Mouse (Mus musculus) stomach, postnatal 0 days (tissue): ENCODE measurements around the gene Adamts17. TPM values are rescaled to one million over a fixed set of nuclear protein-coding genes. Genes with fewer than 3 reads are reported as not detected.

Source experiments
- ATAC-seq: fragments of 200-750 bp; cut with Nextera tagmentation; 2 replicates; pipeline ENCODE4 v1.8.0; 2017; ENCODE audit not compliant: low FRiP score, low TSS enrichment
- DNase-seq: peaks from one replicate; pipeline ENCODE4 v3.0.0-alpha.2; 2016; ENCODE audit warnings: low spot score
- H3K27ac ChIP-seq: fragments of 300-500 bp; sonication (generic); replicated peaks from 2 replicates; pipeline ENCODE4 v1.5.1; 2014; ENCODE audit warnings: mild to moderate bottlenecking, control low read depth
- H3K27me3 ChIP-seq: fragments of 300-500 bp; sonication (generic); 2 replicates; pipeline ENCODE4 v1.6.1; 2014; ENCODE audit warnings: low read length; ENCODE audit not compliant: control insufficient read depth, insufficient read depth
- H3K36me3 ChIP-seq: fragments of 300-500 bp; sonication (generic); 2 replicates; pipeline ENCODE4 v1.6.1; 2014; ENCODE audit warnings: low read length, mixed read lengths; ENCODE audit not compliant: control insufficient read depth, insufficient read depth
- H3K4me1 ChIP-seq: fragments of 300-500 bp; sonication (generic); replicated peaks from 2 replicates; pipeline ENCODE4 v1.6.1; 2014; ENCODE audit warnings: antibody characterized with exemption; ENCODE audit not compliant: control insufficient read depth, insufficient read depth
- H3K4me2 ChIP-seq: fragments of 300-500 bp; sonication (generic); replicated peaks from 2 replicates; pipeline ENCODE4 v1.6.1; 2014; ENCODE audit warnings: low read depth, mild to moderate bottlenecking, control low read depth, moderate library complexity
- H3K4me3 ChIP-seq: fragments of 300-500 bp; sonication (generic); 2 replicates; pipeline ENCODE4 v1.5.1; 2014; ENCODE audit warnings: low read depth, low read length, control low read depth
- H3K9ac ChIP-seq: fragments of 300-500 bp; sonication (generic); 2 replicates; pipeline ENCODE4 v1.6.1; 2014; ENCODE audit warnings: mild to moderate bottlenecking, low read length, control low read depth, mixed read lengths
- H3K9me3 ChIP-seq: fragments of 300-500 bp; sonication (generic); 2 replicates; pipeline ENCODE4 v1.6.1; 2016; ENCODE audit warnings: low read length; ENCODE audit not compliant: control insufficient read depth
- CTCF ChIP-seq: IDR thresholded peaks from 2 replicates; pipeline ENCODE4 v1.5.1; 2016; ENCODE audit warnings: antibody characterized with exemption, low read depth, mild to moderate bottlenecking, moderate library complexity
- EP300 ChIP-seq: optimal IDR thresholded peaks from 2 replicates; pipeline ENCODE3; 2016; ENCODE audit warnings: antibody characterized with exemption
- WGBS: fragments of 180-500 bp; shearing (Covaris S2); extraction: QIAGEN DNeasy Blood & Tissue Kit; methylation state at CpG from one replicate; pipeline ENCODE4 v1.1.7; 2014; 5-methylcytosine and 5-hydroxymethylcytosine counted together
- polyA plus RNA-seq: library from polyadenylated mRNA; unstranded; fragments of >200 nt; fragmentation: Nextera tagmentation; extraction: Ambion mirVana; gene quantifications from 2 replicates; pipeline ENCODE4 v1.2.1, GENCODE M21; 2015

Adamts17 gene
- polyA plus RNA-seq, 1 experiment from 2014 or later: 2.4 TPM

DNA sequence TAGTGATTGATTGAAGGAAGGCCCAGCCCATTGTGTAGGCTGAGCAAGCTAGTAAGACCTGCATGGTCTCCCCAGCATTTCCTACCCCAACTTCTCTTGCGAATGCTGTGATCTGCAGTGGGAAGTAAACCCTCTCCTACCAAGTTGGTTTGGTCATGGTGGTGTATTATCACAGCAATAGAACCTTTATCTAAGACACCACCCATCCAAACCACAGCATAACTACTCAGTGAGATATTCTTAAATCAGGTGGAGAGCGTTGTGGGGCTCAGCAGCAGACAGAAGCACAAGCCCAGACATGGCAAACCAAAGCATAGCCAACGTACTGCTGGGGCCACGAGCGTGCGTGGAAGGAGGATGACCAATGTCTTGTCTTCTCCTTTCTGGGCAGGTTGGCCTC, 9.8 kb downstream of the Adamts17 start:
- no peak for DNase-seq
- H3K9me3 ChIP-seq: no peaks in the 10 kb centered on the region
- no peak overlapping the region for H3K4me3 ChIP-seq
- WGBS: 89% methylated on average over 6 of the region's 6 CpGs
- H3K36me3 ChIP-seq: no peaks in the 10 kb centered on the region
- H3K4me2 ChIP-seq: no peak overlapping the region
- no peak overlapping the region for H3K9ac ChIP-seq
- no peak for ATAC-seq
- TF ChIP-seq EP300 (no peak), CTCF (no peak)
- H3K4me1 ChIP-seq: no peaks in the 10 kb centered on the region
- no peak overlapping the region for H3K27ac ChIP-seq
- H3K27me3 ChIP-seq: no peaks in the 10 kb centered on the region

DNA sequence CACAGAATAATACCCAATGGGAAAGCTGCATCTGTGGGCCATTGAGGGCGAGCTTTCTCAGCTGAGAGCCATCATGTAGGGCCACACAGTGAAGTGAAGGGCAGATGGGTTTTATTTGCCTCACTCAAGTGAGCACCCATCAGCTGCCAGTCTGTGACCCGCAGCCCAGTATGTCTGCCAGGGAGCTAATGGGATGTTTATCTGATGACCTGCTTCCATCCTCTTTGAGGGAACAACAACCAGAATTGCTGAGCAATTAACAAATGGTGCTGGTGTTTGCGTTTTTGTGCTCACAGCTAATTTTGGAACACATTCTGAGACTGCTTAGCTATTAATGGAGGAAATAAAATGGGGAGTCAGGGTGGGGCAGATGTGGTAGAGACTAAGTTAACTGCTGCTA, 12.6 kb downstream of the Adamts17 start:
- no peak for ATAC-seq
- 75% methylated on average over 3 of the region's 3 CpGs for WGBS

DNA sequence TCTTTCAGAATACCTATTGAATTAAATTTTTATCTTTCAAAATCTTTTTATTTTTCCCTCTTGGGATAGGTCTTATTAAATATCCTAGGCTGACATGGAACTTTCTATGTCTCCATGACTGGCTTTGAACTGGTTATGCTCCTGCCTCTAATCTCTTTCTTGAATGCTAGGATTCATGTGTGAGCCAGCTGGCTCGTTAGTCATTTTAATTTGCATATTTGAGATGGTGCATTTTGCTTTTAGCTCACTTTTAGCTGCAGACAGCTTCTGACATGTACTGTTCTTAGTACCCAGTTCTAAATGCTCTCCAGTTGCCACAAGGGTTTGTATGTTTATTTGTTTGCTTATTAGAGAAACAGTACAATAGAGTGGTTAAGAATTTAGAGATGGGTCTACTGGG, 18.1 kb downstream of the Adamts17 start:
- Histone ChIP-seq H3K4me1 (no peaks in the 10 kb centered on the region), H3K27ac (no peak overlapping the region), H3K4me2 (no peak overlapping the region), H3K4me3 (no peak overlapping the region), H3K36me3 (no peaks in the 10 kb centered on the region), H3K27me3 (no peaks in the 10 kb centered on the region), H3K9ac (no peak overlapping the region), H3K9me3 (no peaks in the 10 kb centered on the region)
- no peak for ATAC-seq
- 79% methylated on average over 1 of the region's 1 CpGs for WGBS
- TF ChIP-seq EP300: no peak
- TF ChIP-seq CTCF: no peak
- DNase-seq: no peak

More for the DNA sequence above, 12.6 kb downstream of the Adamts17 start:
- no peak for TF ChIP-seq EP300
- TF ChIP-seq CTCF: no peak
- DNase-seq: no peak
- Histone ChIP-seq H3K27me3 (no peaks in the 10 kb centered on the region), H3K4me1 (no peaks in the 10 kb centered on the region), H3K4me2 (no peak overlapping the region), H3K4me3 (no peak overlapping the region), H3K9ac (no peak overlapping the region), H3K36me3 (no peaks in the 10 kb centered on the region), H3K27ac (no peak overlapping the region), H3K9me3 (no peaks in the 10 kb centered on the region)

DNA sequence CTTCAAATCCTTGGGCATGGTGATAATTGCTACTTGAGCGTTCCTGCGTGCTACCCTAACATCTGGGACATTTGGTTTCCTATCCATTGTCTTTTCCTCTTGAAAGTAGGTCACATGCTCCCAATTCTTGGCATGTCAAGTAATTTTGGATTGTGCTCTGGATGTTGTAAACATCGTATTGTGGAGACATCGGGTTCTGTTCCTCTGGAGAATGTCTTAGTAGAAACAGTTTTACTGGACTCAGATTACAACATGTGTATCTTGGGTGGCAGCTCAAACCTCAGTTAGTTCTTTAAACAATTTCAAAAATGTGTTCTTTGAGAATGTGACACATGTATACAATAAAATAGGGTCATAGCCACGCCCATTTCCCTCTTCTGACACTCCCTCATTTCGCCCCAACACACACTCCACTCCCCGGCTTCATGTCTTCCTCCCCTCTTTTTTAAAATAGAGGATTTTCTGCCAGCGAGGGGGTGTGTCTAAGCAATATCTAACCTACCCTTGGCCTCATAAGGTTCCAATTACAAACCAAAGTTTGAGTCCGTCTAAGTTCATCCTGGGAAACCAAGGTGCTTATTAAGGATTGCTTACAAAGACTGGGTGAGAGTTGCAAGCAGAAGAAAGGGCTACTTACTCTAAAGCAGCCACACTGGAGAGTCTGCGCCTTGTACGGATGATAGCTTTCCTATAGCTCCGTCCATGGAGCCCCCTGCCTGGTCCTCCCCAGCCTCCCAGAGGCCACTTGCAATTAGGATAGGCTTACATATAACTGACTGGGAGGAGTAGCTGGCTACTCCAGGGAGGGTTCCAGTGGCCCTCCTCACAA, 18.9 kb downstream of the Adamts17 start:
- Histone ChIP-seq H3K4me1 (no peaks in the 10 kb centered on the region), H3K27me3 (no peaks in the 10 kb centered on the region), H3K9ac (no peak overlapping the region), H3K4me2 (no peak overlapping the region), H3K36me3 (no peaks in the 10 kb centered on the region), H3K27ac (no peak overlapping the region), H3K4me3 (no peak overlapping the region), H3K9me3 (no peaks in the 10 kb centered on the region)
- WGBS: 42% methylated on average over 12 of the region's 12 CpGs
- no peak for DNase-seq
- ATAC-seq: peak; percentile 38; the same call in 1 of the 2 replicates
- TF ChIP-seq EP300 (no peak), CTCF (no peak)

DNA sequence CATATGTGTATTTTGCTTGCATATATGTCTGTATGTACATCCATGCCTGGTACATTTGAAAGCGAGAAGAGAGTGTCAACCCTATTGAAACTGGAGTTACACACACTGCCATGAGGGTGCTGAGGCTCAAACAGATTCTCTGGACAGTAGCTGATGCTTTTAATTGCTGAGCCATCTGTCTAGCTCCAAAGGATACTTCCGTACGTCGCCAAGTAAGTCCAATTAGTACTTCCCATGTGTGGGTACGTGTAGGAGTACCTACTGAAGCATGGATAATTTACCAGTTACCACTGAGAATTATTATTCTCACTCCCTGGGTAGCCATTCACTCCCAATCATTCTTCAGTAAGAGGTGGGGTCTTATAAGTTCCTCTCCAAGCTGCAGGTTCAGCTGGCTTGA, 19.7 kb downstream of the Adamts17 start:
- H3K9me3 ChIP-seq: no peaks in the 10 kb centered on the region
- WGBS: 92% methylated on average over 5 of the region's 5 CpGs
- H3K36me3 ChIP-seq: no peaks in the 10 kb centered on the region
- ATAC-seq: no peak
- DNase-seq: no peak
- no peak overlapping the region for H3K9ac ChIP-seq
- no peaks in the 10 kb centered on the region for H3K27me3 ChIP-seq
- H3K4me1 ChIP-seq: no peaks in the 10 kb centered on the region
- no peak overlapping the region for H3K4me2 ChIP-seq
- no peak overlapping the region for H3K4me3 ChIP-seq
- TF ChIP-seq CTCF (no peak), EP300 (no peak)
- H3K27ac ChIP-seq: no peak overlapping the region

DNA sequence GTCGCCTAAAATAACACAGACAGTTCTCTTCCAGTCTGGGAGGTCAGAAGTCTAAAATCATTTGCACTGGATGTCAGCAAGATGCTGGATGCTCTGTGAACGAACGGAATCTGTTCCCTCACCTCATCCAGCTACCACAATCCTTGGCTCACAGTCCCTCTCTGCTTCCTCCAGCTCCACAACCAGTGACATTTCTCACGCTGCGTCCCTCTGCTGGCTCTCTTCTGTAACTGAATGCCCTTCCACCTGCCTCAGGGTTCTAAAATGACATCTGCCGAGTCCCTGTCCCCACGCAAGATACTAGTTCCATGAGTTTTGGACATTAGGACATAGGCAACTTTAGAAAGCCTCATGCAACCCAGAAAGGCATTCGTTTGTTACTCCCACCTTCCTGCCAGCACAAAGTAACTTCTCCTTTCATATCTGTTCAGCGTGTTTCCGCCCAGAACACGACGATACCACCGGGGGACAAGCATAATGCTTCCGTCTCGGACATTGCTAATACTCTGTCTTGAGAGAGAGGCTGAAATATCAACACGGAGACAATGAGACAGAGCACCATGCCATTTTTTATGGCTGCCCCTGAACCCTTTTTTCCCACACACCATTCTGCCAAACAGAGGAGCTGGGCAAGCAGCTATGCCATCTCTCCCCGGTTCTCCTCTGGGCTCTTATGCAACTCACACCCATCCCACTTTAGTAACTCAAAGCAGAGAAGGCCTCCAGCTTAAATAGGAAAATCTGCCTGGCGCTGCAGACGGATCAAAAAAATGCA, 27.6 kb downstream of the Adamts17 start:
- H3K27ac ChIP-seq: peak overlapping the region; percentile 71; the same call in 1 of the 2 replicates
- H3K4me2 ChIP-seq: no peak overlapping the region
- no peaks in the 10 kb centered on the region for H3K36me3 ChIP-seq
- H3K4me1 ChIP-seq: 0 out of 2 replicates have a peak, but pooled peaks cover 11% of the 10 kb centered on the region
- 54% methylated on average over 19 of the region's 19 CpGs for WGBS
- H3K9ac ChIP-seq: no peak overlapping the region
- TF ChIP-seq CTCF (peak; percentile 42), EP300 (no peak)
- no peak overlapping the region for H3K4me3 ChIP-seq
- no peaks in the 10 kb centered on the region for H3K27me3 ChIP-seq
- H3K9me3 ChIP-seq: no peaks in the 10 kb centered on the region
- DNase-seq (no peak), ATAC-seq (no peak)
